Mouse (Mus musculus) right cerebral cortex, postnatal 4 days (tissue): ENCODE measurements at regions not wholly inside any gene's neighbourhood (a gene's known extent, or its start where the extent isn't known, plus 50 kb on each side); places are given as distances from the start of the nearest gene placed in this dataset.
"Not testable (repeated sequence)": the region's sequence is repeated elsewhere in the genome, so short reads cannot be mapped to it uniquely, and the experiment has no call there.

Experiments
- DNase-seq: peaks from one replicate; pipeline ENCODE4 v3.0.0-alpha.2; 2022

GRCm38 (mm10) chr5:129354877-129355276, 146.1 kb upstream of the Sfswap start:
- DNase-seq = no peak

DNA sequence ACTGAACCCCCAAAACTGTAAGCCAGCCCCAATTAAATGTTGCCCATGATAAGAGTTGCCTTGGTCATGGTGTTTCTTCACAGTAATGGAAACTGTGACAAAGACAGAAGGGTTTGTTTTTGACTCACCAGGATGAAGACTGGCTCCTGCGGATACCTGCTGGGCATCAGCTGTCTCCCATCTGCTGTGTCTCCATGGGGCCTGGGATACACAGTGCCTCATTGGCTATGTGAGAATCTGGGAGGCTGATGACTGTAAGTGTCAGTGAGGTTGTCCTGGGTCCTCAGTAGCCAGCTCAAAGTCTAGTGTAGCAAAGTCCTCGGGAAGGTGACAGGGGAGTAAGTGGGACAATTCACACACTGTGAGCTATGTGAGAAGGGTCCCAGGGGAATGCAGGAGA, 139.5 kb upstream of the Sfswap start:
- DNase-seq = no peak

DNA sequence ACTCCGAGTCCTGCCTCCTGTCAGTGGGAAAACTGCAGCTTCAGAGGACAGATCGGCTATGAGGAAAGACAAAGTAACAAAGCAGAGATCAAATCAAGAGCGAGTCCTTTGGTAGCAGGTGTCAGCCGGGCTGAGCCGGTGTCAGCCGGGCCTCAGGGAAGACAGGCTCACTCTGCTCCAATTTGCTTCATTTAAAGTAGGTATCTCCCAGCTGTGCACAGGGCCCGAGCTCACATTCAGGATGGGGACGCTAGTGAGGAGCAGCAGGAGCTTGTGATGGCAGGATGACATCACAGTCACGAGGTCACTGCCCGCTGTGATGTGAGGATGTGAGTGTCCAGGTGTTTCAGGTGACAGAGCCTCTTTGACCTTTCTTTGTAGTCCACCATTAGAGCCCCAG, 137.8 kb upstream of the Sfswap start:
- DNase-seq = no peak

DNA sequence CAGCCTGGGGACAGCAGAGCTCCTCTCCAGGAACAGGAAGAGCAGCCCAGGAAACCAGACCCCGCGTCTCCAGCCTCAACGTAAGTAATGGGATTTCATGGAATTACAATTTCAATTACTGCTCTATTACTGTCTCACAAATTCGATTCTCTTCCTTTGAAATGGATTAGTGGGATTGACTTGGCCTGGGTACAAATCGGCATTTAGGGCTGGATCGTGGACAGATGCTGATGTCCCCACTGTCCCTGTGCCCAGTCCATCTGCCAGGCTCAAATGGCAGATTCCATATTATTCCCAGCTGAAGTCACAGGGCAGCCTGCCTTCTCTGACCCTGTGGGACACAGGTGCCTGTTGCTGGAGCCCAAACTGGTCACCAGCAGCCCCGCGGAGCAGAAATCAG, 136.0 kb upstream of the Sfswap start:
- no peak for DNase-seq

DNA sequence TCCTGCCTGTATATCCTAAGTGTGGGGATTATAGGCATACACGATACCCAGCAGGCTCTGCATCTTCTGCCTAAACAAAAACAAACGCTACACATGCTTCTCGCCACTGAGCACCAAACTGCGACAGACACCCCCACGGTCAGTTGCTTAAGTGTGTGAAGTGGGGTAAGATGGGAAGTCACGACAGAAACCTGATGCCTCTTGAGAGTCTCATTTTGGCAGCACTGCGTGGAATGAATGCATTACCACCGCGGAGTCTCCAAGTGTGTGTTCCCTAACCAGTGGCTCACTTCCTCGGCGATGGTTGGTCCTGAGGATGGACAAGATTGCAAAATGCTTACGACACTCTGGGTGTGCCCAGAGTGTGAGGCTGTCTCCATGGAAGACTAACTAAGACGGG, 133.8 kb upstream of the Sfswap start:
- DNase-seq = no peak

DNA sequence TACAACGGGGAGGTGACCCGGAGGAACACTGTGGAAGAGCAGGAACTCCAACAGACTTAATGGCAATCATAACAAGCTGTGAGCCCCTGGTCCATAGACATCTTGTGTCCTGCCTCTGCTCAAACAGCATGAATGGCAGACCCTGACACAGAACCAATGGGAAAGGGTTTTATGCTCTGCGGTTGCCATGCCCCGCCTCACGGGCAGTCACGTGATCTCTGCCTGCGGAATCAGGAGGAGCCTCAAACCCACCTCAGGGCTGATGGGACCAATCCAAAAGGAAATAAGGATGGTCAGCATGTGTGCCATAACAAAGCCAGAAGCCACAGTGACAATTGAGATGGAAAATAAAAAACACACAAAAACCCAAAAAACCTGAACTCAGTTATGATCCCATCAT, 120.2 kb upstream of the Sfswap start:
- DNase-seq = no peak

DNA sequence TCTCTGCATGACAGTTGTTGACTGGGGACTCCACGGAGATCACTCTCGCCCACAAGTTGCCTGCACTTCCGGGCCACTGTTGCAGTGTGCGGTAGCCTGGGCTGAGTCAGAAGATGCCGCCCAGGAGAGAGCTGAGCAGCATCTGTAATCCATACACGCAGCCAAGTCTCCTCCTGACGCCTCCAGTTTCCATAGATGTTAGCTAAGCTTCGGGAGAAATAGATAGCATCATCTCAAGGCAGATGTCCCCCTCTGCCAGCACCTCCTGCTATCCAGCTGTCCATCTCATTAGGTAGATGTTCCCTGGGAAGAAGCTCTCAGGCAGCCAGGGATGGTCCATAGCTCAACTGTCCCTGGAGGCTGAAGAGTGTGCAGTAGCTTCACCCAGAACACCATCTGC, 116.0 kb upstream of the Sfswap start:
- no peak for DNase-seq

DNA sequence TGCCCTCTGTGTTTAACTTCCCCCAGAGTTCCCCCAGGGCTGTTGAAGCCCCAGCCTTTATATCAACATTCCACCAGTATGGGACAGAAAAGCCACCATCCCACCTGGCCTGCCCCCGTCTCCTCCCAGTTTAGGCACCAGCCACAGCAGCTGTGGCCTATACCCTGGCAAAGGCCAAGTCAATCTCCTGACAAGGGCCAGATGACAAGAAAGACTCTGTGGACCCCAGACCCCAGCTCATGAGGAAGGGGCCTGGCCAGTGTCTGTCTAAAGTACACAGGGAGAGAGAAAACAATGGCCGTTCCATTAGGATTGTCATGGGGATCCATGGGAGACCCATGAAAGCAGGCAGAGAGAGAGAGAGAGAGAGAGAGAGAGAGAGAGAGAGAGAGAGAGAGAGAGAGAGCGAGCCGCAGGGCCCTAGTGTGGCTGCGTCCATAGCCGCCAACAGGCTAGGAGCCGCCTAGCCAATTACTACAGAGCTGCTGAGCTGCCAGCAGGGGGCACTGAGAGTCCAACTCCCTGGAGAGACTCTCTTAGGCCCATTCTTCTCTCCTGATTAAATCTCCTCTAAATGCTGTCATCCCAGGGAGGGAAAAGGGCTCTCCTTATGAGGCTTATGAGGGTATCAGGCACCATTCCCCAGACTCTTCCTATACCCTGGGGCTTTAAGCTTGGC, 114.9 kb upstream of the Sfswap start:
- DNase-seq = not testable (repeated sequence)

GRCm38 (mm10) chr5:129386671-129387070, 114.3 kb upstream of the Sfswap start:
- DNase-seq = not testable (repeated sequence)

- DNase-seq = no peak
Observed at GRCm38 (mm10) chr5:129387301-129387700, 113.7 kb upstream of the Sfswap start.

GRCm38 (mm10) chr5:129390921-129391371, 110.1 kb upstream of the Sfswap start:
- DNase-seq = peak; percentile 11

DNA sequence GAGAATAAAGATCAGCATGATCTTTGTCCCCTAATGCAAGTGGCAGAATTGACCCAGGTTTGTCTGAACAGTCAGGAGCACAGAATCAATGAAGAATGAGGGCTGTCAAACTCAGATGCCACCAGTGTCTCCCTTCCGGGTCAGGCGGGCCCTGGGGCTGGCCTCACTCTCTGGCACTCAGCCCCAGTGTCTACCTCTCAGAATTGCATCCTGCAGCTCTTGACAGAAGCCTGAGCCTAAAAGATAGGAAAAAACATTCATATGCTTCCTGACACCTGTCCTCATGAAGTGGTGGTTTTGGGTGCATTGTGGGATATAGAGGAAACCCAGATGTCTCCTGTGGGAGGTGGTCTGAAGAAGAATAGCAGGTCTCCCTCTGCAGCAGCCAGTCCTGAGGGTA, 107.9 kb upstream of the Sfswap start:
- no peak for DNase-seq

DNA sequence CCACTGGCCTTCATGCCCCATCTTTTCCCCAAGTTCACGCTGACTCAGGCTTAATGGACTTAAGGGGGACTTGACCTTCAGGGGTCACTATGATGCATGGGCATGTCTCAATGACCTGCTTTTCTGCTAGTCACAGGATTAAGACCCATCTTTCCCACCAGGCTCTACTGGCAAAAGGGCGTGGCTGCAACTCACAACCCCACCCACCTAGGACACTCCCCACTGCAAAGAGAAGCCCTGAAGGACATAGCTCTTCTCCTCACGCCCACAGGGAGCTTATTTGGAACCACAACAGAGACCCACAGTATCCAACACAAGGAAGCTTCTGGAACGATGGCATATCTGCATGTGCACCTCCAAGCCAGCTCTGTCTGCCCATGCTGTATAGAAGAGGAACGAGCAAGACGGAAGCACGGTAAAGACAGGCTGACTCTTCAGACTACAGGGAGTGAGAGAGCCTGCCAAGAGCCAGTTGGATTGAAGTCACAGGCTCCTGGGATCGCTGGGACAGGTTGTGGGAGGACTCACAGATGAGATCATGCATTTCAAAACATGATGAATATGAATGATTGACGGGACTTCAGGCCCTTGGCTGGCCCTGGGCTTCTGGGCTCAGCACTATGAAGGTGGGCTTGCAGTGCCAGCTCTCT, 107.3 kb upstream of the Sfswap start:
- no peak for DNase-seq

DNA sequence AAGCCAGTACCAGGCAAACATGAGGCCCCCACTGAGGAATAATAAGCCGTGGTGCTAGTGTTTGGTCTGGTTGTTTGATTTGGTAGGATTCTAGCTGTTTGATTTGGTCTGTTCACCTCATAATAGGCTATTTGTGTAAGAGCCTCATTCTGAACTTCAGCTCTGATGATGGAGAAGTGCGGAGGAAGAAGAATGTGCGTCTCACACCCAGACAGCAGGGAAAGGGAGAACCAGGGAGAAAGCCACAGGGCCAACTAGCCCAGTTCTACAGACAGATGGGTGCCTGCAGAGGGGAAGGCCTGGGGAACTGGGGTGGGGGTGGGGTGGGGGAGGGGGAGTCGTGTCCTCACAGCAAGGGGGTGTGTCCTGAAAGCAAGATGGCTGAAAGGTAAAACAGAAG, 106.6 kb upstream of the Sfswap start:
- DNase-seq = no peak

GRCm38 (mm10) chr5:129397311-129397710, 103.7 kb upstream of the Sfswap start:
- DNase-seq = no peak

GRCm38 (mm10) chr5:129406259-129406658, 94.8 kb upstream of the Sfswap start:
- DNase-seq = no peak

- peak; percentile 13 for DNase-seq
Observed at GRCm38 (mm10) chr5:129409440-129410004, 91.5 kb upstream of the Sfswap start.

DNA sequence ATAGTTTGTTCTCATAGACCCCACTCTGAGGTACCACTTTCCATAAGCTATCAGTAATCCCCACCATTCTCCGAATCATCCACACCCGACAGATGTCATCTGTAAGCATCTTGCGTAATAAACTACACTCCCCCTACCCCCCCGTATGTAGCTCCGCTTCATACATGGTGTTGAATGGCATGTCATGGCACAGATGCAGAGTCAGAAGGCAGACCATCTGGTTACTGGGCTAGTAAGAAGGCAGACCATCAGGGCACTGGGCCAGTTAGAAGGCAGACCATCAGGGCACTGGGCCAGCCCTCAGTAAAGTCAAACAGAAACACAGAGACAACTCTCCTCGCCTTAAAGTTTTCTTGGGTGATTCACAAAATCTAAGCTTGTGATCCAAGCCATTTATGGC, 88.9 kb upstream of the Sfswap start:
- DNase-seq = peak; percentile 44

DNA sequence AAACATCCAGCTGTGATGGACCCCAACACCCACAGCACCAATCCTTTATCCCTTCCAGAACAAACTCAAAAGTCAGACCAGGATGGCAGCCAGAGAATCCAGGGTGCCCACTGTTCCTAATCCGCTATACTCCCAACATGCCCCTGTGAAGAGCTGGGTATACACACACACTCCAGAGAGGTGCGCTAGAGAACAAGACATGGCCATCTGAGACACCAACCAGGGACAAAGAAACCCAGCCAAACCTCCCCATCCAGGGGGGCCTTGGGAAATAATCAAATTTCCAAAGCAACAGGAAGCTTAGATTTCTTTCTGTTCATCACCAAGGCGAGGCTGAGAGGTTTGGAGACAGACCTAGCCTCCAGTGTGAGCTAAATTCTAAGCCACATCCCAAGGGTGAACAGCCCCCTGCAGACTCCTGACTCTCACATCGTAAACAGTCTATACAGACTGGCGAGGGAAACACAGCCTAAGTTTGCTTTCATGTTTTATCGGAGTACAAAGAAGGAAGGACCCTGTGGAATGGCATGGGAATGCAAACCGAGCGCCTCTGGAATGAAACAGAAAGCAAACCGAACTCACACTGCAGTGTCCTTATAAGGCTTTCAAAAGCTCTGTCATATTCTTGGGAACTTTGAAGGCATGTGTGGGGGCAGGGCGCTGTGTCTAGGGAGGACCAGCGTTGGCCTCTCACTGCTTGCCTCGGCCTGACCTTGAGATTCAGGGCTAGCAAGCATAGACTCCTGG, 85.9 kb upstream of the Sfswap start:
- peak; percentile 20 for DNase-seq

DNA sequence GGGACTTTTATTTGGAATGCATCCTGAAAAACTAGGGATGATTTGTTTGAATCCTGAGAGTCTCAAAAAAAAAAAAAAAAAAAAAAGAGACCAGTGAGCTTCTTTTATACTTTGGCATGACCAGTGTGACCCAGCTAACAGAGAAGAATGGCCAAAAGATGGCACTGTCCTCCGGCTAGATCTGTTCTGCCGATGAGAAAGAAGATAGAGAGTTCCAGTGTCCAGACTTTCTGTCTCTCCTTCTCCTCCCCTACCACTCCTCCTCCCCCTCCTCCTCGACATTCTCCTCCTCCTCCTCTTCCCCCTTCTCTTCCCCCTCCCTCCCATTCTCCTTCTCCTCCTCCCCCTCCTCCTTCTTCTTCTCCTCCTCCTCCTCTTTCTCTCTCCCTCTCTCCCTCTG, 84.6 kb upstream of the Sfswap start:
- DNase-seq = no peak

DNA sequence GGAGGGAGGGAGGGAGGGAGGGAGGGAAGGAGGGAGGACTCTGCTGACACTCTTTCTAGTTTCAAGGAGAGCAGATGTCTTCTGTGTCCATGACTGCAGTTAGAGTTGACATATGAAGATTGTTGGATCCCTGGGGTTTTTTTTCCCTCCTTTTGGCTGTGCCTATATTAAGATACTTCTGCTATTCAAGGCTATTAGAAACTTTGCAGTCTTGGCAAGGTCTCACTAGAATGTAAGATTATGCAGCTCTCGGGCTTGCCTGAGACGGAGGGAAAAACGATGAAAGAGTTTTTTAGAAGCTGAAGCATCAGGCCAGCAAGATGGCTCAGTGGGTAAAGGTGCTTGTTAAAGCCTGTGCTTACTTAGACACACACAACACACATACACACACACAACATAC, 83.5 kb upstream of the Sfswap start:
- no peak for DNase-seq

DNA sequence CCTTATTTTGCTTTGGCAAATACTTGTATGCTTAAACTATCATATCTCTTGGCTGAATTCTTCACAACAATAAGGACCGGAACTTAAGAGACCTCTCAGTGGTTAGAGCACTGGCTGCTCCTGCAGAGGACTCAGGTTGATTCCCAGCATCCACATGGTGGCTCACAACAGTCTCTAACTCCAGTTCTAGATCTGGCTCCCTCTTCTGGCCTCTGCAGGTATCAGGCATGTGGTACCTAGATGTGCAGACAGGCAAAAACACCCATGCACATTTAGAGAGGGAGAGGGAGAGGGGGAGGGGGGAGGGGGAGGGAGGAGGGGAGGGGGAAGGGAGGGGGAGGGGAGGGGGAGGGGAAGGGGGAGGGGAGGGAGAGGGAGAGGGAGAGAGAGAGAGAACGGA, 80.0 kb upstream of the Sfswap start:
- no peak for DNase-seq

GRCm38 (mm10) chr5:129429897-129430296, 71.1 kb upstream of the Sfswap start:
- DNase-seq = no peak

- DNase-seq = no peak
Observed at GRCm38 (mm10) chr5:129430330-129430729, 70.7 kb upstream of the Sfswap start.
